Mouse (Mus musculus): ENCODE measurements around the gene Galnt2. TPM values are rescaled to one million over a fixed set of nuclear protein-coding genes. Genes with fewer than 3 reads are reported as not detected.

Galnt2 gene
- polyA plus RNA-seq, 1 experiment, result 8.1 TPM

- H3K27ac ChIP-seq (ENCODE audit: insufficient read depth, low read depth, low read length), result no peak overlapping the region
- 87% methylated on average over 5 of the region's 5 CpGs for WGBS
- H3K4me3 ChIP-seq (ENCODE audit: low read depth, low read length), result no peak overlapping the region
Observed at GRCm38 (mm10) chr8:124289481-124290050, 58.4 kb downstream of the Galnt2 start.

GRCm38 (mm10) chr8:124290911-124291691, 59.9 kb downstream of the Galnt2 start:
- Histone ChIP-seq H3K36me3 (ENCODE audit: control insufficient read depth, insufficient read depth, low read length) (no peaks in the 10 kb centered on the region; the same call in 1 of the 2 replicates), H3K4me3 (ENCODE audit: low read depth, low read length) (no peak overlapping the region), H3K27me3 (ENCODE audit: control insufficient read depth, insufficient read depth, low read length) (no peaks in the 10 kb centered on the region), H3K4me1 (ENCODE audit: control insufficient read depth, insufficient read depth, insufficient read length, low read length) (peaks cover 5% of the 10 kb centered on the region; the same call in 1 of the 2 replicates), H3K27ac (ENCODE audit: insufficient read depth, low read depth, low read length) (no peak overlapping the region)
- TF ChIP-seq CTCF (IDR thresholded peaks at IDR 0.05; ENCODE audit: extremely low read depth, insufficient read length, insufficient replicate concordance, low read depth, low read length) (peak; percentile 28; the same call in 1 of the 2 replicates), POLR2A (IDR thresholded peaks at IDR 0.05; ENCODE audit: low read depth, low read length) (no peak)
- WGBS, result 82% methylated on average over 9 of the region's 9 CpGs

More at GRCm38 (mm10) chr8:124289481-124290050, 58.4 kb downstream of the Galnt2 start:
- Histone ChIP-seq H3K36me3 (ENCODE audit: control insufficient read depth, insufficient read depth, low read length) (no peaks in the 10 kb centered on the region), H3K27me3 (ENCODE audit: control insufficient read depth, insufficient read depth, low read length) (no peaks in the 10 kb centered on the region), H3K4me1 (ENCODE audit: control insufficient read depth, insufficient read depth, insufficient read length, low read length) (peaks cover 10% of the 10 kb centered on the region; the same call in 1 of the 2 replicates)
- TF ChIP-seq CTCF (IDR thresholded peaks at IDR 0.05; ENCODE audit: extremely low read depth, insufficient read length, insufficient replicate concordance, low read depth, low read length) (no peak), POLR2A (IDR thresholded peaks at IDR 0.05; ENCODE audit: low read depth, low read length) (no peak)

DNA sequence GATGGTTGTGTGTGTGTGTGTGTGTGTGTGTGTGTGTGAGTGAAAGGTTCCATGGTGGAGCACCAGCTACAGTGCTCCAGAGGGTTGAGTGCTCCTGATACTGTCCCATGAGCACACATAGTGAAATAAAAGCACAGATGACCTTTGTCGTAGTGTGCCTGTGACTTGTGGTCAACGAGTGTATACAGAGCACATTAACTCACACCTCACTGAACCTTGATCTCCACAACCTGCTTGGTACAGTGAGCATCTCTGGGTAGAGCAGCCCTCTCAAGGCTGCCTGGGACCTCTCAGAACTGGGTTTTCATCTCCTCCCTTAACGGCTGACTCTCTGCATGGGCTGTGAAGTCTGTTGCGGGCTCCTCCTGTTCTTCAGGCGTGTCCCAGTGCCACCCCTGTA, 60.5 kb downstream of the Galnt2 start:
- TF ChIP-seq CTCF (IDR thresholded peaks at IDR 0.05; ENCODE audit: extremely low read depth, insufficient read length, insufficient replicate concordance, low read depth, low read length) (no peak), POLR2A (IDR thresholded peaks at IDR 0.05; ENCODE audit: low read depth, low read length) (no peak)
- Histone ChIP-seq H3K4me1 (ENCODE audit: control insufficient read depth, insufficient read depth, insufficient read length, low read length) (peaks cover 5% of the 10 kb centered on the region; the same call in 1 of the 2 replicates), H3K36me3 (ENCODE audit: control insufficient read depth, insufficient read depth, low read length) (peaks cover under 1% of the 10 kb centered on the region; the same call in 1 of the 2 replicates), H3K27ac (ENCODE audit: insufficient read depth, low read depth, low read length) (no peak overlapping the region), H3K27me3 (ENCODE audit: control insufficient read depth, insufficient read depth, low read length) (no peaks in the 10 kb centered on the region), H3K4me3 (ENCODE audit: low read depth, low read length) (no peak overlapping the region)
- WGBS, result 64% methylated on average over 5 of the region's 5 CpGs

- H3K27ac ChIP-seq (ENCODE audit: insufficient read depth, low read depth, low read length), result no peak overlapping the region
- TF ChIP-seq CTCF (IDR thresholded peaks at IDR 0.05; ENCODE audit: extremely low read depth, insufficient read length, insufficient replicate concordance, low read depth, low read length) (no peak), POLR2A (IDR thresholded peaks at IDR 0.05; ENCODE audit: low read depth, low read length) (no peak)
- H3K27me3 ChIP-seq (ENCODE audit: control insufficient read depth, insufficient read depth, low read length), result no peaks in the 10 kb centered on the region
- peaks cover 5% of the 10 kb centered on the region; the same call in 1 of the 2 replicates for H3K4me1 ChIP-seq (ENCODE audit: control insufficient read depth, insufficient read depth, insufficient read length, low read length)
- 82% methylated on average over 9 of the region's 9 CpGs for WGBS
- H3K4me3 ChIP-seq (ENCODE audit: low read depth, low read length), result no peak overlapping the region
- peaks cover 3% of the 10 kb centered on the region for H3K36me3 ChIP-seq (ENCODE audit: control insufficient read depth, insufficient read depth, low read length)
Observed at GRCm38 (mm10) chr8:124292965-124293364, 61.8 kb downstream of the Galnt2 start.

DNA sequence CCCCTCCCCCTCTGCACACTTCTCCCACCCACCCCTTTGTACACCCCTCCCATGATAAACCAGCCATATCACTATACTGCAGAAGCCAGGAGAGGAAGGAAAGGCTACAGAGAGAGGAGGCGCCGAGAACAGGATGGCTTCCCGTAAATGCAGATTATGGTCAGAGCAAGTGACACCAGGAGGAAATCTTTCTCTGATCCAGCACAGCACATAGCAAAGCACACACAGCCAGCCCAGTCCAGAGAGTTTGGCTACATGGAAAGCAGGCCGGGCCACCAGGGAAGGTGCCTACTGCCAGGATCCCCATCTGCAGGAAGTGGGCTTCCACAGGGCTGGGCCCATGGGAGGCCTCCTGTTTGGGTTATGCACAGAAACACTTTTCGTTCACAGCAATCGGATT, 63.2 kb downstream of the Galnt2 start:
- Histone ChIP-seq H3K4me3 (ENCODE audit: low read depth, low read length) (no peak overlapping the region), H3K36me3 (ENCODE audit: control insufficient read depth, insufficient read depth, low read length) (peaks cover 3% of the 10 kb centered on the region), H3K27me3 (ENCODE audit: control insufficient read depth, insufficient read depth, low read length) (no peaks in the 10 kb centered on the region), H3K27ac (ENCODE audit: insufficient read depth, low read depth, low read length) (no peak overlapping the region), H3K4me1 (ENCODE audit: control insufficient read depth, insufficient read depth, insufficient read length, low read length) (peaks cover 5% of the 10 kb centered on the region; the same call in 1 of the 2 replicates)
- WGBS, result 73% methylated on average over 6 of the region's 6 CpGs
- TF ChIP-seq POLR2A (IDR thresholded peaks at IDR 0.05; ENCODE audit: low read depth, low read length) (no peak), CTCF (IDR thresholded peaks at IDR 0.05; ENCODE audit: extremely low read depth, insufficient read length, insufficient replicate concordance, low read depth, low read length) (no peak)

DNA sequence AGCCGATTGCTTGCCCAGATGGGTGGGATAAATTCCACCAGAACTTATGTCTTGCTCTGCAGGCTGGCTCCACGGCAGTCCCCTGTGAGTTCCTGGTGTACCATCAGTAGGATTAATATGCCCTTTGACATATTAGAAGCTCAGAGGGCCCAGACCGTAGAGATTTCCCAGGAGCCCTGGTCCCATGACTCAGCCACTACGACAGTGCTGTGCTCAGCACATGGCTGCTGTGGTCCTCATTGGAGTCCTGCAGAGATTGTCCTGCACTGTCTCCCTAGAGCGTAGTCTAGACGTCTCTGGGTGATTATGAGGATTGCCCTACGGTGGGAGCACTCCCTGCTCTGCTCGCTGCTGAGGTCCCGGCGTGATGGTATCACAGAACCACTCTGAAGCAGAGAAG, 63.7 kb downstream of the Galnt2 start:
- Histone ChIP-seq H3K27ac (ENCODE audit: insufficient read depth, low read depth, low read length) (no peak overlapping the region), H3K4me3 (ENCODE audit: low read depth, low read length) (no peak overlapping the region), H3K36me3 (ENCODE audit: control insufficient read depth, insufficient read depth, low read length) (peaks cover 3% of the 10 kb centered on the region), H3K27me3 (ENCODE audit: control insufficient read depth, insufficient read depth, low read length) (no peaks in the 10 kb centered on the region), H3K4me1 (ENCODE audit: control insufficient read depth, insufficient read depth, insufficient read length, low read length) (peaks cover 5% of the 10 kb centered on the region; the same call in 1 of the 2 replicates)
- TF ChIP-seq CTCF (IDR thresholded peaks at IDR 0.05; ENCODE audit: extremely low read depth, insufficient read length, insufficient replicate concordance, low read depth, low read length) (no peak), POLR2A (IDR thresholded peaks at IDR 0.05; ENCODE audit: low read depth, low read length) (no peak)
- 72% methylated on average over 10 of the region's 10 CpGs for WGBS

DNA sequence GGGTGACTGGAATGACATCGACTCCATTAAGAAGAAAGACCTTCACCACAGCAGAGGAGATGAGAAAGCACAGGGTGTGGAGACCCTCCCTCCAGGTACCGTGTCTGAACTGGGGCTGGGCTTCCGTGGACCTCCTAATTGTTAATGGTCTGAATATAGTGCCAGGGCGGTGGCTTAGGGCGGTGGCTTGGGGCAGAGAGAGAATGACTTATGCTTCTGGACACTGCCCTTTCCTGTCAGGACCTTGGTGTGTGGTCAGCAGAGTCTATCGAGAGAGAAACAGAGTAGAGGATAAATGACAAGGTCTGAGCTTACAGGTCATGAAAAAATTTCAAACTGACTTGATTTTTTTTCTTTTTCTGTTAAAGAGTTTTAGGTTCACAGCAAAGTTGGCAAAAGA, 64.2 kb downstream of the Galnt2 start:
- no peak for TF ChIP-seq CTCF (IDR thresholded peaks at IDR 0.05; ENCODE audit: extremely low read depth, insufficient read length, insufficient replicate concordance, low read depth, low read length)
- Histone ChIP-seq H3K4me3 (ENCODE audit: low read depth, low read length) (no peak overlapping the region), H3K27ac (ENCODE audit: insufficient read depth, low read depth, low read length) (no peak overlapping the region), H3K27me3 (ENCODE audit: control insufficient read depth, insufficient read depth, low read length) (no peaks in the 10 kb centered on the region), H3K4me1 (ENCODE audit: control insufficient read depth, insufficient read depth, insufficient read length, low read length) (peaks cover 5% of the 10 kb centered on the region; the same call in 1 of the 2 replicates), H3K36me3 (ENCODE audit: control insufficient read depth, insufficient read depth, low read length) (peaks cover 3% of the 10 kb centered on the region)
- 84% methylated on average over 6 of the region's 6 CpGs for WGBS

All from small intestine, adult 2 months (tissue).